8 mouse cellular contexts compared by ENCODE assay signal in the genomic region with DNA sequence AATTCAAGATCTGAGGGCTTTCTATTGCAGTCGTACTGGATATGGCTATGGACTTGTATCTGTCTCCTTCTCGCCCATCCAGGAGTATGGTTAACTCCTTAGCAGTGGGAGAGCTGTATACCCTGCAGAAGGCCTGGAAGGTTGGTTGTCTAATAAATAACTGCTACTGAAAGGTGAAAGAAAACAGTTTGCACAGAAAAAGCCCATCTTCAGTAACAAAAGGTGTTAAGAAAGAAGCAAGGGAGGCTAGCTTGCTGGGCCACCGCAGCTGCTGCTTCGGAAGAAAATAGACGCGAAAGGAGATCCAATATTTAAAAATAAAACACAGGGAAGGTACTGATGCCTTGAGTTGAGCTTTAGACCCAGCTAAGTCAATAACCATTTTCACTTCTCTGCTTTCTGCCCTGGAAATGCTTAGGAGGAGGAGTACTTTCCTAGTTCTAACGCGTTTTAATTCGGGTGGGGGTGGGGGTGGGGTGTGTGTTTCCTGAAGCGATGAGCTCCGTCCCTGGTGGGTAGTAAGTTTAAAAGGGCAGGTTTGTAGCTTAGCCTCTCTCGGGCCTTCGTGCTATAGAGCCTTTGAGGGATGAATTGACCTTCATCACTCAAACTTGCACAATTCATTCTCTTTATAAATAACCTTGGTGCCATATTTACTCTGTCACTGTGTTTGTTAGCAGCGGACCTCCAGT. TPM values are rescaled to one million over a fixed set of nuclear protein-coding genes. Genes with fewer than 3 reads are reported as not detected.
A peak's percentile ranks its signal among the peaks of the same experiment; 100 is the strongest.
DNase-seq lines count a peak whose midpoint lies in the region; ATAC-seq and TF ChIP-seq lines count a peak whose summit lies in the region.

No protein-coding gene starts in this region.

- DNase-seq in heart, adult 9 months (ENCODE audit: low spot score in 2 of 2): no peak
- no peak for DNase-seq in testis, postnatal 10 days (ENCODE audit: low spot score)
- DNase-seq in left cerebral cortex, adult 9 months (ENCODE audit: low spot score in 2 of 2): no peak

- no peaks in the 10 kb centered on the region for H3K27me3 ChIP-seq in heart, embryonic 11.5 days (ENCODE audit: control insufficient read depth, insufficient read depth, low read length)
- no peaks in the 10 kb centered on the region for H3K27me3 ChIP-seq in ES-Bruce4 (ENCODE audit: control insufficient read depth, insufficient read depth, low read length, poor library complexity, severe bottlenecking)
- no peaks in the 10 kb centered on the region for H3K27me3 ChIP-seq in limb, embryonic 12.5 days
- no peaks in the 10 kb centered on the region for H3K27me3 ChIP-seq in neural tube, embryonic 14.5 days (ENCODE audit: control insufficient read depth, insufficient read depth, low read length)

- WGBS in heart, embryonic 11.5 days (ENCODE audit: insufficient replicate concordance): 26% methylated on average over 14 of the region's 14 CpGs
- 23% methylated on average over 14 of the region's 14 CpGs for WGBS in limb, embryonic 12.5 days
- 18% methylated on average over 14 of the region's 14 CpGs for WGBS in neural tube, embryonic 14.5 days

- H3K4me2 ChIP-seq in heart, embryonic 11.5 days: peak overlapping the region; percentile 73
- H3K4me2 ChIP-seq in limb, embryonic 12.5 days: peak overlapping the region; percentile 73
- peak overlapping the region; percentile 47 for H3K4me2 ChIP-seq in neural tube, embryonic 14.5 days (ENCODE audit: low read depth, low read length)

- peak overlapping the region; percentile 81 for H3K9ac ChIP-seq in heart, embryonic 11.5 days (ENCODE audit: low read depth, low read length)
- H3K9ac ChIP-seq in ES-Bruce4 (ENCODE audit: low read depth, poor library complexity, severe bottlenecking): peak overlapping the region; percentile 78
- peak overlapping the region; percentile 57 for H3K9ac ChIP-seq in limb, embryonic 12.5 days (replicated peaks)
- peak overlapping the region; percentile 57 for H3K9ac ChIP-seq in neural tube, embryonic 14.5 days (replicated peaks; ENCODE audit: low read depth, low read length)

- H3K27ac ChIP-seq in heart, embryonic 11.5 days (ENCODE audit: low read depth, low read length): no peak overlapping the region
- H3K27ac ChIP-seq in ES-Bruce4 (ENCODE audit: insufficient read depth, low read length): no peak overlapping the region
- no peak overlapping the region for H3K27ac ChIP-seq in limb, embryonic 12.5 days
- H3K27ac ChIP-seq in neural tube, embryonic 14.5 days (ENCODE audit: low read depth, low read length): peak overlapping the region; percentile 34; the same call in 1 of the 2 replicates

- TF ChIP-seq CTCF in ES-Bruce4 (IDR thresholded peaks at IDR 0.05; ENCODE audit: low read depth, low read length): no peak

- H3K4me3 ChIP-seq in heart, embryonic 11.5 days (ENCODE audit: low read depth, low read length): peak overlapping the region; percentile 79
- H3K4me3 ChIP-seq in ES-Bruce4 (ENCODE audit: low read depth, low read length): peak overlapping the region; percentile 64
- H3K4me3 ChIP-seq in limb, embryonic 12.5 days (replicated peaks): peak overlapping the region; percentile 62
- peak overlapping the region; percentile 57 for H3K4me3 ChIP-seq in neural tube, embryonic 14.5 days (ENCODE audit: low read depth, low read length)

- ATAC-seq in heart, embryonic 11.5 days (replicated peaks; ENCODE audit: insufficient number of reproducible peaks, low FRiP score, low TSS enrichment): no peak
- ATAC-seq in erythroblast, adult 5-6 weeks (replicated peaks; ENCODE audit: low FRiP score, poor library complexity, severe bottlenecking): peak; percentile 61
- ATAC-seq in limb, embryonic 12.5 days (ENCODE audit: insufficient number of reproducible peaks, insufficient read depth, low FRiP score, low TSS enrichment, low read depth): no peak
- ATAC-seq in neural tube, embryonic 14.5 days (ENCODE audit: low read depth): peak; percentile 62

- no peaks in the 10 kb centered on the region for H3K9me3 ChIP-seq in heart, embryonic 11.5 days (replicated peaks; ENCODE audit: control insufficient read depth, low read length)
- H3K9me3 ChIP-seq in ES-Bruce4 (replicated peaks; ENCODE audit: control insufficient read depth, insufficient read depth, low read length, poor library complexity, severe bottlenecking): no peaks in the 10 kb centered on the region
- no peaks in the 10 kb centered on the region for H3K9me3 ChIP-seq in limb, embryonic 12.5 days
- no peaks in the 10 kb centered on the region for H3K9me3 ChIP-seq in neural tube, embryonic 14.5 days (ENCODE audit: control insufficient read depth, low read length)

- H3K36me3 ChIP-seq in heart, embryonic 11.5 days (ENCODE audit: control insufficient read depth, insufficient read depth, low read length): no peaks in the 10 kb centered on the region
- no peaks in the 10 kb centered on the region for H3K36me3 ChIP-seq in ES-Bruce4 (ENCODE audit: control insufficient read depth, insufficient read depth, low read length, poor library complexity, severe bottlenecking)
- H3K36me3 ChIP-seq in limb, embryonic 12.5 days: no peaks in the 10 kb centered on the region
- no peaks in the 10 kb centered on the region for H3K36me3 ChIP-seq in neural tube, embryonic 14.5 days (ENCODE audit: control insufficient read depth, insufficient read depth, low read length)

- no peaks in the 10 kb centered on the region for H3K4me1 ChIP-seq in heart, embryonic 11.5 days (ENCODE audit: control insufficient read depth, insufficient read depth, low read length)
- H3K4me1 ChIP-seq in ES-Bruce4 (ENCODE audit: control insufficient read depth, insufficient read depth, low read length): no peaks in the 10 kb centered on the region
- H3K4me1 ChIP-seq in limb, embryonic 12.5 days (replicated peaks): no peaks in the 10 kb centered on the region; the same call in 1 of the 2 replicates
- H3K4me1 ChIP-seq in neural tube, embryonic 14.5 days (ENCODE audit: control insufficient read depth, insufficient read depth, low read length): no peaks in the 10 kb centered on the region

- TF ChIP-seq POLR2A in ES-Bruce4 (IDR thresholded peaks at IDR 0.05; ENCODE audit: insufficient read depth, low read length): no peak

- no peak for TF ChIP-seq EP300 in ES-Bruce4 (IDR thresholded peaks at IDR 0.05; ENCODE audit: insufficient read depth, low read depth, low read length)

RNA-seq across cellular contexts. Expression of a gene that starts 0.6 kb away (rescaled TPM):
- 9.8 and 11.9 TPM in 2 replicates for polyA plus RNA-seq in heart, embryonic 11.5 days (2014; fragmentation: Nextera tagmentation; extraction: Ambion mirVana)
- polyA plus RNA-seq in ES-Bruce4 (2011; ENCODE audit: insufficient read depth, insufficient read length, low read depth, missing spikeins): 32.7 and 38.1 TPM in 2 replicates
- 26.3 and 28.1 TPM in 2 replicates for total RNA-seq in erythroblast, adult 5-6 weeks (2015; ENCODE audit: low replicate concordance)
- total RNA-seq in erythroblast, adult 5-6 weeks (2017; ENCODE audit: low replicate concordance): 22.7 and 27.5 TPM in 2 replicates
- polyA plus RNA-seq in limb, embryonic 12.5 days (2016; fragmentation: Nextera tagmentation; extraction: Ambion mirVana): 11.8 and 13.4 TPM in 2 replicates
- 7.3 and 9.6 TPM in 2 replicates for polyA plus RNA-seq in neural tube, embryonic 14.5 days (2014; fragmentation: Nextera tagmentation; extraction: Ambion mirVana)

RNA-seq across cellular contexts. Expression of a gene that starts 0.7 kb away (rescaled TPM):
- 24.4 and 26.4 TPM in 2 replicates for polyA plus RNA-seq in heart, embryonic 11.5 days (2014; fragmentation: Nextera tagmentation; extraction: Ambion mirVana)
- 12.6 and 13.1 TPM in 2 replicates for polyA plus RNA-seq in ES-Bruce4 (2011; ENCODE audit: insufficient read depth, insufficient read length, low read depth, missing spikeins)
- 7.3 and 12.9 TPM in 2 replicates for total RNA-seq in erythroblast, adult 5-6 weeks (2015; ENCODE audit: low replicate concordance)
- total RNA-seq in erythroblast, adult 5-6 weeks (2017; ENCODE audit: low replicate concordance): 4.9 and 7.5 TPM in 2 replicates
- polyA plus RNA-seq in limb, embryonic 12.5 days (2016; fragmentation: Nextera tagmentation; extraction: Ambion mirVana): 8.8 and 9.8 TPM in 2 replicates
- polyA plus RNA-seq in neural tube, embryonic 14.5 days (2014; fragmentation: Nextera tagmentation; extraction: Ambion mirVana): 22.4 and 25.3 TPM in 2 replicates

RNA-seq across cellular contexts. Expression of a gene that starts 38.8 kb away (rescaled TPM):
- 29.5 and 31.0 TPM in 2 replicates for polyA plus RNA-seq in heart, embryonic 11.5 days (2014; fragmentation: Nextera tagmentation; extraction: Ambion mirVana)
- 79.5 and 95.5 TPM in 2 replicates for polyA plus RNA-seq in ES-Bruce4 (2011; ENCODE audit: insufficient read depth, insufficient read length, low read depth, missing spikeins)
- 17.5 and 28.0 TPM in 2 replicates for total RNA-seq in erythroblast, adult 5-6 weeks (2015; ENCODE audit: low replicate concordance)
- total RNA-seq in erythroblast, adult 5-6 weeks (2017; ENCODE audit: low replicate concordance): 19.7 and 23.0 TPM in 2 replicates
- polyA plus RNA-seq in limb, embryonic 12.5 days (2016; fragmentation: Nextera tagmentation; extraction: Ambion mirVana): 43.5 and 45.8 TPM in 2 replicates
- 71.5 and 76.5 TPM in 2 replicates for polyA plus RNA-seq in neural tube, embryonic 14.5 days (2014; fragmentation: Nextera tagmentation; extraction: Ambion mirVana)

Comparison
In these comparisons a context has a peak if more than half of its experiments do, and no peak if none do; other contexts are left out.
1. ATAC-seq: peak in erythroblast, adult 5-6 weeks (single experiment) and neural tube, embryonic 14.5 days (single experiment); none in heart, embryonic 11.5 days (single experiment) and limb, embryonic 12.5 days (single experiment).
2. Peak in every context shown above with its lines, with median percentiles within 50 percentile points of each other: H3K4me2 ChIP-seq, H3K4me3 ChIP-seq and H3K9ac ChIP-seq.